Mouse (Mus musculus) regulatory T cell (primary cell): ENCODE measurements around the gene Cbr2.
"Not testable (repeated sequence)": the region's sequence is repeated elsewhere in the genome, so short reads cannot be mapped to it uniquely, and the experiment has no call there.

Experiments used
- in situ Hi-C: fragments of 300-600 bp; cut with MboI, MseI; formaldehyde crosslinking; loops from one replicate; pipeline ENCODE4 v1.15.1; 2025; ENCODE audit warnings: high pct_unique_total_duplicates

The Cbr2 gene

DNA sequence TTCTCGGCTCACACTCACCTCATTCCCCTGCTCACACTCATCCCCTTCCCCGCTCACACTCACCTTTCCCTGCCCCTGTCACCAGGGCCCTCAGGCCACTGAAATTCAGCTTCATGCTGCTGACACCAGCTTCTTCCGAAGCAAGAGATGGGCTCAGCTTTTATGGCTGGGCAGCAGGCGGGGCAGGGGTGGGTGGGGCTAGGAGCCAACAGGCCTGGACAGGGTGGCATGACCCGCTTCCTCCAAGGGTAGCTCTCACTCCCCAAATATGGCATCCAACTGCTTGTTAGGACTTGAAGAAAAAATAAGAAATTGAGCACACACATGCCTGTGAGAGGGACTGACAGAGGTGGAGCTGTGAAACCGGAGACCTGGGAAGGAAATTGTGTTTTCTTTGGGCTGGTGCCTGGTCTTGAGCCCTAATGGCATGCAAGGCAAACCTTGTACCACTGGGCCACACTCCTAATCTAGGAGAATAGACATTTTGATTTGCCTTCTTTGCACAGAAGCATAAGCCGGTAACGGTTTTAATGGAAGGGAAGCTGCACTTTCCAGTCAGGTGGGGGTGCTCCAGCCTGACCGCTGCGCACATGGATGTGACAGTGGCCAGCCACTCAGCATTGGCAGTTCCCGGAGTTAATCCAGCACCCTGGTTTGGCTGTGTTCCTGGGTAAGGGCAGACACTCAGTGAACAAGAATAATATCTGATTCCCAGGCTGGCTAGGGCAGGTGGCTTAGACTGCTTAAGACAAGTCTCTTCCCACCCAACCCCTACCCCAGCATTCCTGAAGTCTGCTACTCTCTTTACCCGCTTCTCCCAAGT lies at the start of gene Cbr2:
Cbr2 (minus strand) TSS at position 257 of the 823 bp plus-strand sequence.
- in situ Hi-C loops: loop anchor here (25.0 kb wide), 1 partner anchor 920 kb away; no protein-coding TSS in a partner anchor

DNA sequence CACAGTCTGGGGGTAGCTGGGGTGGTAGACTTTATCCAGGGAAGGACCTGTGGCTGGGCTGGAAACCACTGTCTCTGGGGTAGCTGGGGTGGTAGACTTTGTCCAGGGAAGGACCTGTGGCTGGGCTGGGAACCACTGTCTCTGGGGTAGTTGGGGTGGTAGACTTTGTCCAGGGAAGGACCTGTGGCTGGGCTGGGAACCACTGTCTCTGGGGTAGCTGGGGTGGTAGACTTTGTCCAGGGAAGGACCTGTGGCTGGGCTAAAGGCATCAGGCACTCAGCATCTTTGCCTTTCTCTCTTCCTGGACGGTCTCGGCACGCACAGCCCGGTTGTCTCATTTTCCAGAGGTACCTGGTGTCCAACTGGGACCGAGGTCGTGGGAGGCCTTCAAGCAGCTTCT lies 49.4 kb upstream of the Cbr2 start:
- in situ Hi-C loops: not testable (repeated sequence)

DNA sequence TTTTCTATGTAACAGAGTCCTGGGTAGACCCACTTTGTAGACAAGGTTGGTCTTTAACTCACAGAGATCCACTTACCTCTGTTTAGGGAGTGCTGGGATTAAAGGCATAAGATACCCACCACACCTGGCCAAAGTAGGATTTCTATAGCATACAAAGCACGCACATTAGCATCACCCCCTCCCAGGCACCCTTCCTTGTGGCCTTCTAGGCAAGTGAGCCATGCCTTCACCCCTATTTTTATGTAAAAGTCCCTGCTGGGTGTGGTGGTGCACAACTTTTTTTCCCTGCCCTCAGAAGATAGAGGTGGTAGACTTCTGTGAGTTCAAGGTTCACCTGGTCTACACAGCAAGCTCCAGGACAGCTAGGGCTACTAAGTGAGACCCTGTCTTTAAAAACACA lies 48.0 kb upstream of the Cbr2 start:
- in situ Hi-C loops: no loop called here

DNA sequence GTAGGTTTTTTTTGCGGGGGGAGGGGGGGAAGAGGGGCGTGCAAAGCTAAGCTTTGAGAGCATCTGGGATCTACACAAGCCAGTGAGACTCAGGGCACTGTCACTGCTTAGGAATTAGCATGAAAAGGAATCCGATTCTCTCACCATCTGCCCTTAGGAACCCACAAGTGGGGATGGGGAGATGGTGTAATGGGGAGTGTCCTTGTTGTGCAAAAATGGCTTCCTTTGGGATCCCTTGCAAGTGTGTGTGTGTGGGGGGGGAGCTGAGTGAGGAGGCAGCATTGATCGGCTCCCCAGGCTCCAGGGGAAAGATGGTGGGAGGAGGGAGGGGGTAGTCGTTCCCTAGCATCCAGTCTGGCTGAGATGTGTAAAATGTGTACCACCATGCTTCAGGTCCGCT lies 45.2 kb upstream of the Cbr2 start:
- in situ Hi-C loops: no loop called here

DNA sequence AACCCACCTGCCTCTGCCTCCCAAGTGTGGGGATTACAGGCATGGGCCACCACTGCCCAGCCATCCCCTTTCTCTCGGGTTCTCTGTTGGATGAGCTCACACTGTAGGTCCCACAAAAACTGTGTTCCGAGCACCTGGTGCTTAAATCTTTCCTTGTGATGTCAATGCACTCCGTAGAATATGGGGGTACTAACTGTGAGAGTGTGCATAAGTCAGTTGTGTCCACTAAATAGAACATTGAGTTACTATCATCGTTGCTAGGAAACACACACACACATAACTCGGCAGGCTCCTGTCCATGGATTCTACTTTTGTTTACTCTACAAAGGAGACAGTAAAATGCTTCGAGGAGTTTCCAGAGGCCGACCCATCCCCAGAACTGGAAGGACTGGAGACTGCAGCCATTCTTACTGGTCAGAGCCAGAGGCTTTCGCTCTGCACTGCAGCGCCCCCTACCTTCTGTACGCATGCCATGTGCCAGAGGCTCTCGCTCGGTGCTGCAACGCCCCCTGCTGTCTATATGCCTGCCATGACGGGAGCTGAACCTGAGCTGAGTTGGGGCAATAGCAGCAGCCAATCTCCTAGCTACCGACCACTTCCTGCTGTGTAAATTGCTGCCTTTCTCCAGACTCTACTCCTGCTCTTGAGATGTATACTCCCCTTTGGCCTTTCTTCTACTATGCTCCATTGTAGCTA lies 44.0 kb upstream of the Cbr2 start:
- in situ Hi-C loops: no loop called here

DNA sequence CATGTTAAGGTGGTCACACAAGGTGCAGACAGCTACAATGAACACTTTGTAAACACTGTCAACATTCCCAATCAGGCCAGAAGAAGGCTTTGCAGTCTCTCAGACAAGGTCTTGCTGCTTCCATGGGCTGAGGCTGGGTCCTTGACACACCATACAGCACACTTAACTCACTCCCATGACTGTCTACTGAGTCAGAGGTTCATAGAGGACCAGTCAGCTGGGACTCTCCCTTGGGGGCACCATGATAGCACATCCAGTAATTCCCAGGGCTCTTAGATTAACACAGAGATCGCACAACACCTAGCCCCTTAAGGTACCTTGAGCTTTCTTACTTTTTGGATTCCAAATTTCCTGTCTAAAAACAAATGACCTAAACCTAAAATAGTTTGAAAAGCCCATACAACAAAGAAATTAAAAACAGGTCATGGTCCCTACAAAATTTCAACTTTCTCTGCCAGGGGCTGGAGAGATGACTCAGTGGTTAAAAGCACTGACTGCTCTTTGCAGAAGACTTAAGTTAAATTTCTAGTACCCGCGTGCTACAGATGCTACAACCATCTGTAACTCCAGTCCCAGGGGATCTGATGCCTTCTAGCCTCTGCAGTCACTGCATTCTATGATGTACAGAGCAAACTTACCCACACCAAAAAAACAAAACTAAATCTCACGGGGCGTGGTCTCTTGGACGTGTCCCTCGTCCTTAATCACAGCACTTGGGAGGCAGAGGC lies 41.7 kb upstream of the Cbr2 start:
- in situ Hi-C loops: no loop called here

DNA sequence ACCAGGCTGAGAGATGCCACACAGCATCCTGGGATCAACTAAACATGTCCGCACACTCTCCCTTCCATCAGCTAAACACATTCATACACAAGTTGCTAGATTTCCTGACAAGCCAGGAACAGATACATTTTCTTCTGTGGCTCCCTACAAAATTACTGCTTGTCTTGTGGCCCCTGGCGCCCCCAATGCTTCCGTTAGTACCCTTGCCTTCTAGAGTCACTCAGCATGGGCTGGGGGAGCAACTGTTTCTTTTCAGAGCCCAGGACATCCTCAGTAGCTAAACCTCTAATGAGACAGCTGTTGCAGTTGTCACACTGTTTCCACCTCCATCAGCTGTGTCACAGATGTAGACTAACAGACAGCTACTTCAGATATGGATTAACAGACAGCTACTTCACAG lies 40.8 kb upstream of the Cbr2 start:
- in situ Hi-C loops: no loop called here

DNA sequence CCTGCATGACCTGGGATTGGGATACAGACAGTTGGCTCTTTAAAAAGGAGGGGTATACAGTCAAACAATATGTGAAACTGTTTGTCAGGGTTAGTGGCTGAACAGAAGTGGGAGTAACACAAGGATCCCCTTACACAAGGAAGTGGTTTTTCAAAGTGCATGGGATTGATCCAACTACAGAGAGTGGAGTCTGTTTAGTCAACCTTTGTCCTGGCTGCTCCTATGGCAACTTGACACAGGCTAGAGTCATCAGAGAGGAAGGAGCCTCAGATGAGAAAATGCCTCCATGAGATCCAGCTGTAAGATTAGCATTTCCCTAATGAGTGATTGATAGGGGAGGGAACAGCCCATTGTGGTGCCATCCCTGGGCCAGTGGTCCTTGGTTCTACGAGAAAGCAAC lies 36.3 kb upstream of the Cbr2 start:
- in situ Hi-C loops: loop anchor here (5.0 kb wide), 1 partner anchor 41 kb away; the partner anchor contains the start of gene Dcxr

DNA sequence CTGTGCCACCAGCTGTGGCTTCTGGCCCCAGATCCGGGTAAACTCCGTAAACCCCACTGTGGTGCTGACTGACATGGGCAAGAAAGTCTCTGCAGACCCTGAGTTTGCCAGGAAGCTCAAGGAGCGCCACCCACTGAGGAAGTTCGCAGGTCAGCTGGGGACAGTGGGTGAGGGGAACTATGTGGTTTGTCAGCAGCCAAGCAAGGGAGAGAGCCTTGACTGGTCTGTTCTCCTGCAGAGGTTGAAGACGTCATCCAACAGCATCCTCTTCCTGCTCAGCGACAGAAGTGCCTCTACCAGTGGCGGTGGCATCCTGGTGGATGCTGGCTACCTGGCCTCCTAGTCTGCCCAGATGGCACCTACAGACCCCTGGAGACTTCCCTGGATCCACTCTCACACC lies 35.1 kb upstream of the Cbr2 start:
- in situ Hi-C loops: loop anchor here (5.0 kb wide), 1 partner anchor 40 kb away; the partner anchor contains the start of gene Dcxr

DNA sequence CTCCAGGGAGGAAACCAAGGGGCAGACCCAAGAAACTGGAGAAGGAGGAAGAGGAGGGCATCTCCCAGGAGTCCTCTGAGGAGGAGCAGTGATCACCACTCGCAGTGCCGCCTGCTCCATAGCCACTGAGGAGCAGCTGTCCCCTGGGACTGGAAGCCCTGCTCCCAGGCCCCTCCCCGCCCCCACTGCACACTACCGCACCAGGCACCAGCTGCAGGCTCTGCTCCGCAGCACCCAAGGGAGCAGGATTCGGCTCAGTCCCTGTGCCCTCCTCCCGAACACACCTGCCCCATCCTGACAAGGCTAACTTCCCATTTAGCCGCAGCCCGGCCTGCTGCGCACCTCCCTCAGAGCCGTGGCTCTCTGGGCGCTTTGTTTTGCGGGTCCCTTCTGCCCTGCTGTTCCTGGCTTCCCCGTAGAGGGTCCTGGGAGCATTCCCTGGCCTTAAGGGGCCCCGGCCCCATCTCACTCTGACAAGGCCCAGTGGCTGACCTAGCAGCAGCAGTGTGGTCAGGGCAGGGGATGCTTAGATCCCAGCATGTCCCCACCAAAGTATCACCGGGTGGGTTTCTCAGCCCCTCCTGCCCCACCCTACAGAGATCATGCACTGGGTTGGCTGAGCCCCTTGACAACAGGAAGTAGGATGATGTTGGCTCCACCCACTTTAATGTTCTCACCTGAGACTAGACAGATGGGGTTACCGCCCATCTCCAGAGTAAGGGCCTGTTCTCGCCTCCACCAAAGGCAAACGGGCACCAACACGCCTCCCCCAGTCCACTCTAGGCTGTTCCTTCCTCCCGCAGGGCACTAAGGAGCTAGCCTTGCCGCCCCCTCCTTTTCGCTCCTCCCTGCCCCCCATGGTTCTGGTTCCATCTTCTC lies 31.4 kb upstream of the Cbr2 start:
- in situ Hi-C loops: not testable (repeated sequence)

DNA sequence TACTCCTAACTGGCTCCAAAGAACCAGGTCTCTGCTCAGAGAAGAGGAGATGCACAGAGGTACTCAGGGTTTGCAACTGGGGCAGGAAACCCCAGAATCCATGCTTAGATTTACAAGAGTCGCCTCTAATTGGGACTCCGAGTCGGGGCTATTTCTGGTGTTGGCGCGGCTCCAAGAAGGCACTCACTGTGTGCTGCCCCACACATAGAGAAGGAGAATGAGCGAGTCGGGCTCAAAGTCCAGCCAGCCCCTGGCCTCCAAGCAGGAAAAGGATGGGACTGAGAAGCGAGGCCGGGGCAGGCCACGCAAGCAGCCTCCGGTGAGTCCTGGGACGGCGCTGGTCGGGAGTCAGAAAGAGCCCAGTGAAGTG lies 30.7 kb upstream of the Cbr2 start, which contains the start of gene Hmga1b:
Hmga1b (plus strand) TSS at position 123 of the 370 bp plus-strand sequence.
- in situ Hi-C loops: not testable (repeated sequence)

DNA sequence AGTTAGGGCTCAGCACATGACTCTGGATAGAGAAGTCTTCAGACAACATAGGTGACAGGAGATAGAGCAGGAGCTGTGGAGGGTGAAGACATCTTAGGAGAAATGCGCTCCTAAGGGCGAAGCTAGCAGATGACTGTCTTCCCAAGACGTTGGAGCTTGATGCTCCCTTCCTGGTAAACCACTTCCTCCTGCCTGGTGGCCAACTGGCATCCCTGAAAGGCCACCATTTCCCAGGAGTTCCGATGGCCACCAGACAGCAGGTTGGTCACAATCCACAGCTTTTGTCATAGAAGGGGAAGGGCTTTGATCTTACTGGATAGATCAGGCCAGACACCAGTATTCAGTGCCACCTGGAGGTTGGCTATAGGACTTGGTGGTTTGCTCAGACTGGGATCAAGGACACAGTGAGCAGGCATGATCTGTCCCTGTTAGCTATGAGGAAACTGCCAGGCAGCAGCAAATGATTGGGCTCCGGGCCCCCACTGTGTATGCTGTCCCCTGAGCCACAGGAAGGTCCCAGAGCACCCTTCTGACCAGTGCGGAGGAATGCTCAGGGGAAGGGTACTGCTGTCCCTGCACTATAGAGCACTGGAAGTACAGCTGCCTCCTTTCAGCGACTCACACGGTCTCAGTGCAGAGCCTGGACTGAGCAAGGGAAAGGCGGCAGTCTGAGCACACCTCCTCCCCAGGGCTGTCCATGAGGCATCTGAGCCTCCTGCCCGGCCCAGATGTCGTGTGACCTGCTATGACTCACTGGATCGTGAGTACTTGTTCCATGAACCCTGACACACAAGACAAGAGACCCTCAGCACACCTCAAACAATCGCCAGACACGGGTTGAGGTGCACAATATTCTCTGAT lies 30.1 kb upstream of the Cbr2 start:
- in situ Hi-C loops: no loop called here

DNA sequence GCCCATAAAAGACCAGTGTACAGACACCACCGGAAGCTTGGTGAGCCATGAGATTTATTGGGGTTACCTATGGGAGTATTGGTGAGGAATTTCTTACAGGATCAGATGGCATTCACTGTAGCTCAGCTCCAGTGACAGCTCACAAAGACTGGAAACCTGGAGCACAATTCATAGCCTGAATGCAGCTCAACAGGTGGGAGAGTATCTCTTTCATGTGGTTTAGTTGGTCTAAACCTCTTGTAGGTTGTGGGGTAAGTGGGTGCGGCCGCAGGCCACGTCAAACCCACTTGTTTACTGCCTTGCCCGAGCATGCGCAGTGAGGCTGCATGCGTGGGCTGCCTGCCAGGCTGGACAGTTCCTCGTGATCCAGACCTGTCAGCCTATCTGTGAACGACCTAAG lies 28.3 kb upstream of the Cbr2 start:
- in situ Hi-C loops: no loop called here

DNA sequence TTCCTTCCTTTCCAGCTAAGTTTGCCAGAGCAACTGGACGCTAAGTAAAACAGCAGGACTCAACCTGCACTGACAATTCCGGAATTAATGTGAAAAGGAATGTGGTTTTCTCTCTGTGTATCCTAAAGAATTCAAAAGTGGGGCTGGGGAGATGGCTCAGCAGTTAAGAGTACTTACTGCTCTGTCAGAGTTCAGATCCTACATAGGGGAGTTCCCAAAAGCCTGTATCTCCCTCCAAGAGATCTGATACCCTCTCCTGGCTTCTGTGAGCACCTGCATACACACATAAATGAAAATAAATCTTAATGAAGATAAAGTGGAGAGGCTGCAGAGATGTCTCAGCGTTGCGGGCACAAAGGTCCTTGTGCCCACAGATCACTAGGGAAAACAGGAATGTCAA lies 19.7 kb upstream of the Cbr2 start:
- in situ Hi-C loops: no loop called here

DNA sequence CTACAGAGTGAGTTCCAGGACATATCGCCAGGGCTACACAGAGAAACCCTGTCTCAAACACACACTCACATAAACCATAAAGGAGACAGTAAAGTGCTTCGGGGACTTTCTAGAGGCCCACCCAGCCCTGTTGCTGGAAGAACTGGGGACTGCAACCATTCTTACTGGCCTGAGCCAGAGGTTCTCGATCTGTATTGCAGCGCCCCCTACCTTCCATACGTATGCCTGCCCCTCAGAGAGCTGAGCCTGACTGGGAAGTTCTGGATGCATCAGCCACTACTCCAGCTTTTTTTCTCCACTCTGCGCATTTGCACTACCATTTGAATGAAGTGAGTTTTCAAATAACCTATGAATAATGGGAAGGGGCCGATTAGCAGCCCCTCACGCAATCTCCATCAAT lies 17.5 kb upstream of the Cbr2 start:
- in situ Hi-C loops: loop anchor here (5.0 to 25.0 kb wide), 2 partner anchors 797 to 937 kb away; no protein-coding TSS in a partner anchor

DNA sequence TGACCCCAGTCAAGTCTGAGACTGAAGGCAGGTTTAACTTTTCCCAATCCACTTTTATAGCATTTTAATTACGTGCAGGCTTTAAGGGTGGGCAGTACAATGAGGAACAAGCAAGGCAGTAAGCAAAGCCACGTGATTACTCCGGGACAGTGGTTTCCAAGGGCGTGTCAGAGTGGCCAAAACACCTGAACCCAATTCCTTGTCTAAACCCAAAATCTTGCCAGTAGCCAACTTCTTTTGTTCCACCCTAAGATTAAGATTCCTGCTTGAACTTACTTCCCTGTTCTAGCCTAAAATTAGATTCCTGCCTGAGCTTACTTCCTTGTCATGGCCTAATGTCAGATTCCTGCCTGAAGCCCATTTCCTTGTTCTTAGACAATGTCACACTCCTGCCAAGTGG lies 16.1 kb upstream of the Cbr2 start:
- in situ Hi-C loops: loop anchor here (5.0 to 25.0 kb wide), 2 partner anchors 796 to 936 kb away; no protein-coding TSS in a partner anchor

DNA sequence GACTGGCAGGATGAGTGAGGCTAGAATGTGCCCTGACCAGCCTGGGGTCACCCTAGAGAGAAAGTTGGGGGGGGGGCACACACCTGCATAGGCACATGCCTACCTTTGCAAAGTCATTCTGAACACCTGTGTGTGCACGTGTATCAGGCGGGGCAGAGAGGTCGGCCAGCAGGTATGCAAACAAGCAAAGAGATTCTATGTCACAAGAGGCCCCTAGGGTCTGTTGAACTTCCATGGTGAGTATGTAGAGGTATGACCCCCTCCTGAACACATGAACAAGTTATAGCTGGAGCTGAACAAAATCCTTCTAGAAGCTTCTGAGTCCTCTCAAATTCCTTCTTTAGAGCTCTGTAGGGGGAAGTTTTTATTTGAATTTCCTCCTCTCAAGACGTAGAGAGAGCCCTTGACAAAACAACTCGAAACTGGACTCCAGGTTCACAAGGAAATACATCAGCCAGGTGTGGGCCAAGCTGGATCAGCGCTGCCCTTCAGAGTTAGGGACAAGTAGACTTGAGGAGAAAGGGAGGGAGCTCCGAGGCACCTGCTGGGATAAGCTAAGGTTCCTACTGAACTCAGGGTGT lies 12.3 kb upstream of the Cbr2 start:
- in situ Hi-C loops: loop anchor here (25.0 kb wide), 1 partner anchor 932 kb away; no protein-coding TSS in a partner anchor

DNA sequence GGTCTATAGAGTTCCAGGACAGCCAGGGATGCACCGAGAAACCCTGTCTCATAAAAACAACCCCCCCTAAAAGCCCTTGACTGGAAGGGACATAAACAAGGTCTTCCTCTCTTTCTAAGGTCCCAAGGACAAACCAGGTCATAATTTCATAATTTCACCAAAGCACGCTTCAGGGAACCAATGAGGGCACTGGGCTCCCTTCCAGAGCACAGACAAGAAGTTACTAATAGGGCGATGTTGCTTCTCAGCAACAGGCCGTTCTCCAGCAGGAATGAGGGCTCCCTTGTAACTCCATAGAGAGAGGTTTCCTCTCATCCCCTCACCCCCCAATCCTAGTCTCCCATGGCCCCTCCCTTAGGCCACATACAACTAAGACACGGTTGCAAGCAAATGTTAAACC lies 9.1 kb upstream of the Cbr2 start:
- in situ Hi-C loops: loop anchor here (25.0 kb wide), 1 partner anchor 929 kb away; no protein-coding TSS in a partner anchor

DNA sequence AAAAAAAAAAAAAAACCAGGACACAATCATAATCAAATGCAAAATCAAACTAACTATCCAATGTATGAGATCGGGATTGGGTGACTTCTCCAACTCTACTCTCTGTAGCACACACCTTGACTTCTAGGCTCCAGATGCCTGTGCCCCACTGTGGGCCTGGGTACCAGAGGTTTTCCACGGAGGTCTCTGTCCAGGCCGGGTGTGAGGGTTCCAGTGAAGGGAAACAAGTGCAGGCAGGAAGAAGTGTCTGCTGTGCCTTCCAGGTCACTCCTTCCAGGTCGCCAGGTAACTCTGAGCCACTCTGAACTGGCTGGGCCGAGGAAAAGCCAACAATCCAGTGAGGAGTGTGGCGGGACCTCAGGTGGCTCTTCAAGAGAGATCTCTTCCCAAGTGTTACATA lies 4.5 kb upstream of the Cbr2 start:
- in situ Hi-C loops: loop anchor here (25.0 kb wide), 1 partner anchor 924 kb away; no protein-coding TSS in a partner anchor
